Mouse (Mus musculus) brain, embryonic 18.5 days (tissue): ENCODE results near the gene Plekhm2.

ENCODE experiments used
- DNase-seq: peaks from one replicate; pipeline ENCODE4 v3.0.0-alpha.2; 2012; ENCODE audit warnings: low read depth, low spot score

Plekhm2 gene

DNA sequence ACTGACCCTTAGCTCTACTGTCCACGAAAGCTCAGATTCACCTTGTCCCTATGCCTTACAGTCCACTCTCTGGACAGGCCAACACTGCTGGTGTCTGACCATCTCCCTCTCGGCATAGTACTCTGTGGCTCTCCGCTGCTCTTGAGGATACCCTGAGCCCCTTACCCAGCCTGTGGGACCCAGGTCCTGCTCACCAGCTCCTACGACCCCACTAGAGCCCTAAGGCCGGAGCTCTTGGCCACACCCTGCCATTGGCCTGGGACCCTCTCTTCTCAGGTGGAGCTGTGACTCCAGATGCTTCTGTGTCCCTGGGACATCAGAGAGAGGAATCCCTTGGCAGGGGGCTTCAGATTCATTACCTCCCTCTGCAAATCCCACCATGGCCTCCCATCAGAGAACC, 59.3 kb downstream of the Plekhm2 start:
- DNase-seq = no peak

DNA sequence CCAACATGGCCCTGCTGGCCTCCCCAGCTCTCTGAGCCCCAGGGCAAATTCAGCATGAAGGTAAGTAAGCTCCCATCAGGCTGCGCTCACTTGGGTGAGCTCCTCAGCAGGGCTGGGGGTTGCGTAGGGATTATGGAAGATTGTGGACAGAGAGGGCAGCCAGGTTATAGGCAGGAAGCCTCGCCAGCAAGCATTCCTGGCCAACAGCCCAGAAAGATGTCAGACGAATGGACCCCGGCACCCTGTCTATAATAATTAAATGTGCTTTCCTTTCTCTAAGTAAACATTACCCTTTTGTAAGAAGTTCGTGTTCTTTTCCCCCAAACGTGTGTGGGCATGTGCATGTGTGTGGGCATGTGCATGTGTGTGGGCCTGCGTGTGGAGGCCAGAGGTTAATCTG, 60.2 kb downstream of the Plekhm2 start:
- no peak for DNase-seq

DNA sequence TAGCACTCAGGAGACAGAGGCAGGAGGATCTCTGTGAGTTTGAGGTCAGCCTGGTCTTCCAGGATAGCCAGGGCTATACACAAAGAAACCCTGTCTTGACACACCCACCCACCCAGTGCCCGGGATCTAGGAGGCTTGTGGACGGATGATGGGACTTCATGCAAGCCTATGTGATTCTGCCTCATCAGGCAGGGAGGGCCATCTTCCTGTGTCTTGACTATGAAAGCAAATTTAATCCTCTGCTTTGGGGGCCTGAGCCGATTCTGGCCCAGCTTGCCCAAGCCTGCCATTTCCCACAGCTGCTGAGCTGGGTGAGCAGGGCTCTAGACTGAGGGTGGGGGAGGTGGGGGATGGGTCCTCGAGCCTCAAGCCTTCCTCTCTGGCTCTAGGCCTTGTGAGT, 60.8 kb downstream of the Plekhm2 start:
- no peak for DNase-seq

DNA sequence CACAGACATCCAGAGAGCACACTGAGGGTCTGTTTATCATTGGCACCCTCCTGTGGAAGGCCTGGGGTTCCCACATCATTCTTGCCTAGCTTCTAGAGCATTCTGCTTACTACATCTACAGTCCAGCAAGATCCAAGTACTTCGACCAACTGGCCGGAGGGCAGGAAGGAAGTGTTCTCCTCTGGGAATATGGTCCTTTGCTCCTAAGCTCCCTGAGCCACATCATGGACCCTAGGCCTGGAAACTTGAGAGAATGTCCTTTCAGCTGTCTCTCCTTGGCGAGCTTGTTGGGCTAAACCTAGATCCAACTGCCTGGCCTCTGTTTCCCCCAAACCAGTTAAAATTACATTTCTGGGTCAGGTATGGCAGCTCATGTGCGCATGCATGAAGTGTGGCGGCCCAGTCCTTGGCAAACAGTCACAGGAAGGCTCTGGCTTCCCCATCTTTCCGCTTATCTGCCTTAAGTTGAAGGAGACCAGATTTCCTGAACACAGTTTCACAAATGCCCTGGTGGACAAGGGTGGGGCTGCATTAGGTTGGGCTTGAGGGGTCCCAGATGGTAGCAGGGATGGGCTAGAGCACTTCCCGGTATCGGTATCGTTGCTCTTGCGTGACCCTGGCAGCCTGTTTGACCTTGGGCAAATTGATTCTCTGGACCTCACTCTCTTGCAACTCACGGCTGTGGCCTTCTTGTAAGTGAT, 62.0 kb downstream of the Plekhm2 start:
- no peak for DNase-seq

DNA sequence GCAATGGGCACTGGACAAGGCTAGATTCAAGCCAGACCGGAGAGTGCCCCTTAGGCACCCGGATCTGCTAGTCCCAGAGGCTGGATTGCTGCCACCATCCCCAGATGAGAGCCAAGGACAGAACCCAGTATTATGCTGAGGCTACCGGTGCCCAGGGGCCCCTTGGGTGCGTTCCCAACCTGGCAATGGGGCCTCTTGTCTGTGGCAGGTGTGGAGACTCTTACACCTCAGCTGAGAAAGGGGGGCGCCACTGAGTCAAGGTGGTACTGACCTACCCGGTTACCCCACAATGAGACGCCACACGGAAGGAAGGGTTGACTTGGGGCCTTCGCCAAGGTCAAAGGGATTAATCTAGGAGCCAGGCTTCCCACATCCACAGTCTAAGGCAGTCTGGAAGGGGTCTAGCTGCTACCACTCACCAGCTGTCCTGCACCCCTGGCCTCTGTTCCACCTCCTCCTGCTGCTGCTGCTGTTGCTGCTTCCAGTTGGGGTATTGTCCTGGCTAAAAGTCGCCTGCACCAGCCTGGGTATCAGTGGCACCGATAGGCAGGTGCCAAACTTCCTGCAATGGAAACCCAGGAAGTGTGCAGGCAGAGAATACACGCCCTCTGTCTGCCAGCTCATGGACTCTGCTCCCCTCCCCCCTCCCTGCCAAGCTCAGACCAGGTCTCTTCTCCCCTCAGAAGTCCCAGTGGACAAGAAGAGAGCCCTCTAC, 63.4 kb downstream of the Plekhm2 start:
- DNase-seq = no peak

DNA sequence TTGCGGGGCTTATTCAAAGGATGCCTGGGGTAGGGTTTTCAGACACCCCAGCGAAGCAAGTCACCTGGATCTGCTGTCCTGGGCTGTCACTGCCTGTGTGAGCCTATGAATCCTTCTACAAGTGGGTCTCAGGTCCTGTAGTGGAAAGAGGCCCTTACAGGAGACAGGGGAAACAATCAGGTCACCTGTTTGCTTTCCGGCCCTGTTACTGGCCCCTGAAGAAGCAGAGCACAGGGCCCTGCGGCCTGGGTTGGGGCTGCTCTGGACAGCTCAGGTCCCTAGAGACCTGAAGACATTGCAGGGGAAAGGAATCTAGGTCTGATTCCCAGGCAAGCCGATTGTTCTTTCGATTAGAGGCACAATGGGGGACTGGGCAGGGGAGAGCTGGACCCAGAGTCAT, 64.3 kb downstream of the Plekhm2 start:
- DNase-seq = no peak

DNA sequence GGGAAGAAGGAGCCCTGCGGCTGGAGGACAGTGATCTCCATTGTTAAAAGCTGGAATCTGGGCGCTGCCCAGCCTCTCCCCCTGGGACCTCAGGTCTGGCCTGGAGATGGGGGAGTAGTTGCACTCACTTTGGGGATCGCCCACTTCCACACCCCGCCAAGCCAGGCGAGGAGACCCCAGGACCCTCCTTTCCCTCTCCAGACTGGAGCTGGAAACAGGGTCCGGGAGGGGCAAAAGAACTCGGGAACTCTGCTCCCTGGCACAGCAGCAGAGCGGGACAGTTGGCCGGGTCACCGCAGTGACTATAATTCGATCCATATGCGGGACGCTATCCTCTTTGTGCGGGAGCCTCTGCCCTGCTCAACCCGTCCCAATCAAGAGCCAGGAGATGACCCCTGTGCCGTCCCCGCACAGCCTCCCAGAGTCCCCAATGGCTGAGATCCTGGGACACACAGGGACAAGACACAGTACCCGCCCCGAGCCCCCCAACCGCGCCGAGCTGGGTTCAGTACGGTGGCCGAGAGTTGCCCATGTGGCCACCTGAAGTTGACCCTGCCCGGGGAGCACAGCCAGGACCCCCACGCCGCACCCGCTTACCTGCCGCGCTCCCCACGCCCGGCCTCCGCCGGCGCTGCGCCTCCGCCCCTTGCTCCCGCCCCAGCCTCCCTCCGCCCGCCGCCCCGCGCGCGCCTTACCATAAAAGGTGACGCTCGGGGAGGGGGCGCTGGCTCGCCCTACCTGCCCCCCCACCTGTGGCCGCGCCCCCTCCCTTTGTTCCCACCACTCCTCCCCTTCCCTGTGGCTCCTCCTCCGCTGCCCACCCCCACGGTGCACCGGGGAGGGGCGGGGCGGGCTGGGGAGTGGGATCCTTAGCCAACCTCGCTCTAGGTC, 65.2 kb downstream of the Plekhm2 start:
- no peak for DNase-seq

DNA sequence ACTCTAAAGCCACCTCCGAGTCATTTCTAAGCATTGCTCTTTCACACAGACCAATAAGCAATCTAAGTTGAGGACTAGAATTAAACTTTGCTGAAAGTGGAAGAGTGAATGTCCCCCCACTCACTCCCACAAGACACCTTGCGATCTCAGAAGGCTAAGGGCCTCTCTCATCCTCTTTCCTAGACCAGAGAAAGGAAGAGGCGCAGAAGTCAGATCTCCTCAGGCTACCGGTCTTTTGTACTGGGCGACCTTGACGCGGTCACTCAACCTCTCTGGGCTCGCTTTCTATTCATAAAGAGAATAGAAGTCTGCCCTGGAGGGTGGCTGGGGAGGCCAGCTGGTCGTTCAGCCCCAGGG, 65.8 kb downstream of the Plekhm2 start:
- DNase-seq = no peak

DNA sequence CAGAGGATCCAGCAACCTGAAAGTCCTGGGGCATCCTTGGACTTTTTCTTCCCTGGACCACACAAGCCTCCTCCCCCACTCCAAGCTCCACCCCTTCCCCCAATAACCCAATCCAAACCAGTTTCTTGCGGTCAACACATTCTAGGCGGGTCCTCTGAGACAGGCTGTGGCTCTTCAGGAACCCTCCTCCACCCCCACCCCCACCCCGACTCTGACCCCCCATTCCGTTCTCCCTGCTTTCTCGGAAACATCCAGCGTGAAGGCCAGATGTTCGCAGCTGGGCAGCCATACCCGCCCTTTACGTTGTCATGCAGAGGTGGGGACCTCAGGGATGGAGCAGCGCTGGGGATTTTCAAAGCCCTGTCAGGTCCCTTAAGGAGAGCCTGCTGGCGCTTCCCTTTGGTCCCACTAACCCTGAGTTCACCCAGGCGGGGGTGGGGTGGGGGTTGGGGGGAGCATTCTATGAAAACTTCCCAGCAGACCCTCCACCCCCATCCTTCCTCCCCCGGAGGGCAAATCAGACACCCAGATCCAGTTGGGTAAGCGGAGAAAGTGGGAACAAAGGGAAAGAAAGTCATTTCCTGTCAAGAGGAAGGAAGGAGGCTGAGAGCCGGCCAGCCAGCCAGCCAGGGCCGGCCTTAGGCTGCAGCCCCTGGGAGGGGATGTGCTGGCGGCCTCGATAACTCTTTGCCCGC, 66.4 kb downstream of the Plekhm2 start:
- DNase-seq = no peak

DNA sequence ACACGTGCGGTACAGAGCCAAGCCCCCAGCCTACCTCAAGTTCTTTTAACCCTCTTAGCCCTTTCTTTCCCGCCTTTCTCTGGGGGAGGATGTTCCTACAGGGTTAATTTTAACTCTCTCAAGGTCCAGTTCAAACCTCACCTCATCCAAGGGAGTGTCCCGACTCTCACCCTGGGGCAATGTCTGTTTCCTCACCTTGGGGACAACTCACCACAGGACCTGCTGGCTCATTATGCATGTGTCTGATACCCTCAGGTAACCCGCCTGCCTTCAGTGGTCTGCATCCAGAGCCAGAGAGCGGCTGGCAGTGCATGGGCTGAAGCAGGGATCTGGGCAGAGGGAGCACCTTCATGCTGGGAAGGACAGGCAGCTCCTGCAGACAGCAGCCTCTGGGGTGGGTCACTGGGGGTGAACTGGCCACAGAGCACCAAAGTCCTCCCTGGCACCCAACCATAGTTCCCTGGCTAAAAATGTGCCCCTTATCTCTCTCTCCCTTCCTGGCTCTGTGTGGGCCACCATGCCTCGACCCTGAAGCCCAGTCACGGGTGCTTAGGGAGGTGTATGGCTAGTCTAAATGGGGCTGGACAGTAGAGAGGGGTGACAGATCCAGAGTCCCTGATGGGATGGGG, 67.9 kb downstream of the Plekhm2 start:
- DNase-seq = no peak

DNA sequence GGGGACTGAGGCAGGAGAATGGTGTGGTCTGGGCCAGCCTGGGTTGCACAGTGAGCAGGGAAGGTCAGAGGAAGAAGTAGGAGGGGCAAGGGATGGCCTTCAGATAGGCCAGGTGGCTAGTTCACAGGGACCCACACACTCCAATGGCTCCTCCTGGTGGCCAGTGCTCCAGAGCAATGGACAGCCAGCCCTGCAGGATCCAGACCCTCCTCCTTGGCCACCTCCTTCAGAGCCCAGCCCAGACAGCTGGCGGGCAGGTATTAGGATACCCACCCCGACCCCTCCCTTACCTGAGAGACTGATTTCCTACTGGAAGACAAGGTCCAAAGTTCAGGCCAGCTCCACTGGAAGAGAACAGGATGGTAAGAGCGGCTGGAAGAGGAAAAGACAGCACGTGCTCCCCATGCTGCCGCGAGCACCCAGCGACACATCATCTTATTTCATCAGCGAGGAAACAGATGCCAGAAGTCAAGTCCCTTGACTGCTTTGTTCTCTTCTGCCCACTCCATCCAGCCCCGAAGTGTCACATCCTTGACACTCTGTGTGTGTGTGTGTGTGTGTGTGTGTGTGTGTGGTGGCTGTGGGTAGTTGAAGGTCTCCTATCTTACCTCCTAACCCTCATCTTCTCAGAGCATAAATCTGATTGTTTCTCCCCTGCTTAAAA, 69.0 kb downstream of the Plekhm2 start:
- no peak for DNase-seq

DNA sequence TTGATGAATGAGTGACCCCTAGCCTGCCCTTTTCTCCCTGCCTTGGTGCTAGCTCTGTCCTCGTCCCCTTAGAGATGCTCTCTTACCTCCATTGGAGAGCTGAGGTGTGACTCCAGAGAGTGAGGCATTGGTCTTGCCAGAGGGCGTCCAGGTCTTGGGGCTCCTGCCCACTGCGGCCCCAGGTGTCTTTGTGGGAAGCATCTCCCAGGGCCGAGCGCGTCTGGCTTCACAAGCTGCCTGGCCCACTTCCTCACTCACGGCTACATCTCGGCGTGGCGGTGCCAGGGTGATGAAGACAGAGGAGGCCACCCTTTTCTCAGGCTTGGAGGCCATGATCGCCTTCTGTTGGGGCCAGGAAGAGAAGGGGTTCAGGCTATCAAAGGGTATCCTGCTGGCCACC, 69.6 kb downstream of the Plekhm2 start:
- no peak for DNase-seq

DNA sequence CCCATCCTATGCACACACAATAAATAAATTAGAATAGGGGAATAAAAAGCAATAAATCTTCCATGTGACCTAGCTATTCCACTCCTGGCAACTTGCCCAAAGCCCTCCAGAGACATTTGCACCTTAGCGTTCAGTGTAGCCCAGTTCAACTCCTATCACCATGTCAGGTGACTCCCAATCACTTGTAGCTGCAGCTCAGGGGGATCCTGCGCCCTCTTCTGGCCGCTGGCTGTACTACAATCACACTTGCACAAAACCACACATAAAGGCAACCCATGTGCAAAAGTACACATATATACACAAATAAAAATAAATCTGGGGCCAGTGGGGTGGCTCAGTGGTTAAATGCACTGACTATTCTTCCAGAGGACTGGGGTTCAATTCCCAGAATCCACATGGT, 73.2 kb downstream of the Plekhm2 start:
- no peak for DNase-seq

DNA sequence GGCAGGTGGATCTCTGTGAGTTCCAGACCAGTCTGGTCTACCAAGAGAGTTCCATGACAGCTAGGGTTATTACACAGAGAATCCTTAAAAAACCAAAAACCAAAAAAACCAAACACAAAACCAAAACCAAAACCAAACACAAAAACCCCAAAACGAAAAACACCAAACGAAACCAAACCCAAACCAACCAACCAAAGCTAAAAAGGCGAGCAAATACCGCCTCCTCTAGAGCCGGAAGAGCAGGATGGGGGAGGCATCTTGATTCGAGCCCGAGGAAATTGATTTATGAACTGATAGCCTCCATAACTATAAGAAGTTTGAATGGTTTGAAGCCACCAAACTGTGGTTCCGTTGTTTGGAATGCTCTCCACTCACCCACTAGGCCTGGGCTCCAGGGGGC, 80.8 kb downstream of the Plekhm2 start:
- no peak for DNase-seq

DNA sequence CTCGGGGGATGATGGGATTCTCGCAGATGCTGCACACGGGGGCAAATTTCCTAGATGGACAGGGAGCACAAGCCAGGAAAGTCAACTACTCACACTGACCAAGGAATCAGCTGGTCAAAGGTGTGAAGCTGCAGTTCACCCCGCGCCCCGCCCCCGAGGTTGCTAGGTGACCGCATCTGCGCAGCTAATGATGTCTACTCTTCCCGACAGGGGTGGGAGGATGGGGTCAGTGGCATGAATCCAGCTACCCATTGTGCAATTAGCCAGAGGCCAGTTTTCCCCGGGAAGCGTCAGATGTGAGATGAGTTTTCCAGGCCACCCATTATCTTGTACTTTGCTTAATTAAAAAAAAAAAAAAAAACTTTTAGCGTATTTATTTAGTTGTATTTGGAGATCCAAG, 83.6 kb downstream of the Plekhm2 start:
- no peak for DNase-seq

DNA sequence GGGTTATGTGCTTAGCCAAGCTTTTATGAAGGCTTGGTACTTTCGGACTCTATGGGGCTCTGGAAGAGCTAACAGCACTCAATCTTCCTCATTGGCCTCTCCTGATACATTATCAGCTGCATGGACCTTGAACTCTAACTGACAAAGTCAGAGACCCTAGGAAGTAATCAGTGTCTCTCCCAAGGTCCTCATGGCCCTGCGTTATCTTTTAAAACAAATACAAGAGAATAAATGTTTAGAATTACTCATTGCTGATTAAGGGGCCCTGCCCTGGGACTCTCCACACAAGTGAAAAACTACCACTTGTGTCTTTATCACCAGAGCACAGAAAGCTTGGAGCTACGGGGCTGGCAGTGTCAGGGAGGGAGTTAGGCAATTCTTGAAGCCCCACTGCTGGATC, 85.9 kb downstream of the Plekhm2 start:
- no peak for DNase-seq

DNA sequence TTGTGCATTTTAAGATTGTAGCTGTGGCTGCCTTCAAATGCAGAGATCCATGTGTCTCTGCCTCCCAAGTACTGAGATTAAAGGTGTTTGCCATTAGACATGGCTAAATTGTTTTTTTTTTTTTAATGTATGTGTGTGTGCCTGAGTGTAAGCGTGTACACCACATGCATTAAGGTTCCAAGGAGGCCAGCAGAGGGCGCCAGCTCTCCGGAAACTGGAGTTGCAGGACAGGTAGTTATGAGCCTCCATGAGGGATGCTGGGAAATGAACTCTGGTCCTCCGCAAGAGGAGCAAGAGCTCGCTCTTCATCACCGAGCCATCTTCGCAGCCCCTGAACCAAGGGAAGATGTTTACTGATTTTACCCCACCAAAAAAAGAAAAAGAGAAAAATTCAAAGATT, 87.8 kb downstream of the Plekhm2 start:
- DNase-seq = no peak

DNA sequence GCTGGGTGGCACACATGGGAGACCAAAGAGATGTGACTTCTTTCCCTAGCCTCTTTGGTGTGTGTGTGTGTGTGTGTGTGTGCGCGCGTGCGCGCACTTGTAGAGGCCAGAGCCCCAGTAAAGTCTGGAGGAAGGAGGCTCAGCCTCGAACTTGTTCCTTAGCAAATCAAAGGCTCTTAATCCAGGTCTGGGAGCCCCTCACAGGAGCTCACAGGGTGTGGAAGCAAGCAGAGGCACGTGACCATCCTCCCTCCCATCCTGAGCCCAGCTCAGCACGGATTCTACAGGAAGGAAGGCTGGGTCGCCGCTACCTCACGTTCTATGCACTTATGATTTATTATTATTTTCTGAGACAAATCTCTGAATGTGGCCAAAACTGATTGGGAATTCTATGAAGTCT, 88.3 kb downstream of the Plekhm2 start:
- no peak for DNase-seq
